Mouse (Mus musculus): ENCODE data around the gene Klhl1. TPM values are rescaled to one million over a fixed set of nuclear protein-coding genes. Genes with fewer than 3 reads are reported as not detected.
A peak's percentile ranks its signal among the peaks of the same experiment; 100 is the strongest.

Klhl1 gene
- polyA plus RNA-seq (2015; fragmentation: Nextera tagmentation; extraction: Ambion mirVana): 10.3 and 10.5 TPM in 2 replicates

DNA sequence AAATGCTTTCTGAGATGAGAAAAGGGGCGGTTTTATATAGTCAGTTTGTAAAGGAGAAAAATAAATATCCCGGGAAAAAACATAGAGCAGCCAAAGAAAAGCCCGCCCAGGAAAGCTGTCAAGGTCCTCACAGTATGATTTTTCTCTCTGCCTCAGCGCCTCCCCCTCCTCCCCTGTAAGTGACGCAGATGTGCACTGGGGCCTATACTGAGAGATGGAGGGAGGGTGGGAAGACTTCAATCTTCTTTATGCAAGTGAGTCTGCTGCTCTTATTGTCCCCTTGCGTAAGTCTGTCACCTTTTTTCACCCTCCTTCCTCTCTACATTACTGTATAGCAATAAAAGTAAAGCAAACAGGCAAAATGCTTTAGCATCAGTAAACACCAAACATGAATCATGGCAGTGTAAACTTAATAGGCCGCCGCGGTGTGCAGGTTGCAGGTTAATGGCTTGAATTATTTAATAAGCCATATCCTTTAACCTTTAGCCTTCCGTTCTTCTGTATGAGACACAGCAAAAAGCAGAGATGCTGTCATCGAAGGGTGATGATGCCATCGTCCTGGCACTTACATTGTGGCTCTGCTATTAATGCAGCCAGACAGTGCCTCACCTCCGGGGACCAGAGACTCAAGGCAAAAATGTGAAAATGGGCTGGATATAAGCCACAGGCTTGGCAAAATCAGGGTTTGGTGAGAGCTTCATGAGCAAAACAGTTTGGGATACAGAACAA lies at the start of gene Klhl1:
TSS of gene Klhl1 (minus strand) at position 149 of the 729 bp plus-strand sequence.
- no peaks in the 10 kb centered on the region for H3K27me3 ChIP-seq (replicated peaks; ENCODE audit: control insufficient read depth, insufficient read depth, low read length)
- H3K27ac ChIP-seq (ENCODE audit: low read depth, low read length): peak within 1 kb of the TSS; percentile 77
- peak within 1 kb of the TSS; percentile 72 for H3K9ac ChIP-seq (ENCODE audit: low read depth, low read length)
- WGBS: 26% methylated on average over 13 of the region's 13 CpGs
- H3K9me3 ChIP-seq (ENCODE audit: control insufficient read depth, low read length): no peaks in the 10 kb centered on the region
- H3K4me2 ChIP-seq (ENCODE audit: low read length): peak within 1 kb of the TSS; percentile 79
- H3K36me3 ChIP-seq (ENCODE audit: control insufficient read depth, insufficient read depth, low read length): no peaks in the 10 kb centered on the region
- ATAC-seq: peak; percentile 95
- peaks cover 7% of the 10 kb centered on the region; the same call in 1 of the 2 replicates for H3K4me1 ChIP-seq (ENCODE audit: control insufficient read depth, insufficient read depth, low read depth, low read length)
- peak within 1 kb of the TSS; percentile 58 for H3K4me3 ChIP-seq (ENCODE audit: low read length)

DNA sequence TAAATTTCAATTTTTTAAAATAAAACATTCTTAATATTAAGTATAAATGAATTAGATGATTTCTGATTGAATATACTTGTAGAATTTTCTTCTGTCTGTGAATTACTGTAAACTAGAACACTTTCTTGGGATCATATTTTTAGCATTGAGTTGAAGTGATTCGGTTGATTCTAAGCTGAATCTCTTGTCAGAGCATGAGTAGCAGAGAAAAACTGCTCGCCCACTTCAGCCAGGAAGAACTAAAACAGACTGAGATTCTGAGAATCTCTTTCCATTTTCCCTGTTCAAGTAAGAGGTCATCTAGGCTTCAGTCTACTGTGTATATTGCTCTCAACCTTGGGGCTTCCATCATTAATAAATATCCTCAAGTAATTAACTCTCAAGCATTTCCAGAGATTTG lies 34.8 kb upstream of the Klhl1 start:
- ATAC-seq: no peak
- Histone ChIP-seq H3K36me3 (ENCODE audit: control insufficient read depth, insufficient read depth, low read length) (no peaks in the 10 kb centered on the region), H3K4me3 (ENCODE audit: low read length) (no peak overlapping the region), H3K9me3 (ENCODE audit: control insufficient read depth, low read length) (no peaks in the 10 kb centered on the region), H3K4me1 (ENCODE audit: control insufficient read depth, insufficient read depth, low read depth, low read length) (no peaks in the 10 kb centered on the region), H3K27me3 (replicated peaks; ENCODE audit: control insufficient read depth, insufficient read depth, low read length) (no peaks in the 10 kb centered on the region), H3K4me2 (ENCODE audit: low read length) (no peak overlapping the region), H3K9ac (ENCODE audit: low read depth, low read length) (no peak overlapping the region), H3K27ac (ENCODE audit: low read depth, low read length) (no peak overlapping the region)
- WGBS: 97% methylated on average over 2 of the region's 2 CpGs

DNA sequence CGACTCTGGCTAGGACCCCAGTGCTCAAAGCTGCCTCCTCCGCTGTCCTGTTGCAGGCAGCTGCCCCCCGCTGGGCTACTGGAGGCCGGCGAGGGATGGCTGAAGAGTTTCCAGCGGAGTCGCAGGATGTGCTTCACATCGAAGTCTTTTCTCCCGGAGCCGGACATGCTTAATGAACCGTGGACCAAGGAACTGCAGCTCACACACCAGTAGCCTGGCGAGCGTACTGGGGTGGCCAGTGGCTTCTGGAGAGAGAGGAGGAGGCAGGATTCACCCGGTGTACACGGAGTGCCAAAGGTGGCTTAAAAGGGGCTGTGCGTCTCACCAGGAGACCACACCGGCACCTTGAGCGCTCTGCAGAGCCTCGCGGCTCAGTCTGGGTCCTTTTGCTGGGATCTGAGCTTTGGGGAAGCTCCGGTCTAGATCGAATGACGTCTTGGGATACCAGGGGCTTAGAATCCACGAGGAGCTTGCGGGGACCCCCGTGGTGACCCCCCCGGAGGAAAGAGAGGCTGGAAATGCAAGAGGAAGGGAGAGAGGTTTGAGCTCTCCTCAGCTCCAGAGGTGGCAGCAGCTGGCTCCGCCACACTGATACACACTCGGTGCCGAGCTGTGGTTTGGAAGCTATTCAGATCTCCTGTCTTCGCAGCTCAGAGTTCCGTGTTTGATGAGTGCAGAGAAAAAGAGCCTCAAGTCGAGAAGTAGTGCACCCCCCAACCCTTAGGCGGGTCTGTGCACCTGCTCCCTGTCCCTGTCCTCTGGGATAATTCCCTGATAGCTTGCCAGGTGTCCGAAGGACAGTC lies 550 bp downstream of the Klhl1 start:
- H3K4me3 ChIP-seq (ENCODE audit: low read length): peak overlapping the region; percentile 58
- ATAC-seq: peak; percentile 93
- WGBS: under 1% methylated on average over 35 of the region's 35 CpGs
- peak overlapping the region; percentile 79 for H3K4me2 ChIP-seq (ENCODE audit: low read length)
- no peaks in the 10 kb centered on the region for H3K27me3 ChIP-seq (replicated peaks; ENCODE audit: control insufficient read depth, insufficient read depth, low read length)
- no peaks in the 10 kb centered on the region for H3K9me3 ChIP-seq (ENCODE audit: control insufficient read depth, low read length)
- H3K9ac ChIP-seq (ENCODE audit: low read depth, low read length): peak overlapping the region; percentile 72
- H3K27ac ChIP-seq (ENCODE audit: low read depth, low read length): peak overlapping the region; percentile 77
- H3K4me1 ChIP-seq (ENCODE audit: control insufficient read depth, insufficient read depth, low read depth, low read length): peaks cover 7% of the 10 kb centered on the region; the same call in 1 of the 2 replicates
- H3K36me3 ChIP-seq (ENCODE audit: control insufficient read depth, insufficient read depth, low read length): no peaks in the 10 kb centered on the region

GRCm38 (mm10) chr14:96517727-96518126 lies 1.2 kb downstream of the Klhl1 start:
- no peaks in the 10 kb centered on the region for H3K36me3 ChIP-seq (ENCODE audit: control insufficient read depth, insufficient read depth, low read length)
- peak; percentile 28; the same call in 1 of the 2 replicates for ATAC-seq
- peak overlapping the region; percentile 79 for H3K4me2 ChIP-seq (ENCODE audit: low read length)
- WGBS: 6% methylated on average over 8 of the region's 9 CpGs
- peak overlapping the region; percentile 77 for H3K27ac ChIP-seq (ENCODE audit: low read depth, low read length)
- H3K27me3 ChIP-seq (replicated peaks; ENCODE audit: control insufficient read depth, insufficient read depth, low read length): no peaks in the 10 kb centered on the region
- H3K4me1 ChIP-seq (ENCODE audit: control insufficient read depth, insufficient read depth, low read depth, low read length): peaks cover 7% of the 10 kb centered on the region; the same call in 1 of the 2 replicates
- peak overlapping the region; percentile 72 for H3K9ac ChIP-seq (ENCODE audit: low read depth, low read length)
- no peaks in the 10 kb centered on the region for H3K9me3 ChIP-seq (ENCODE audit: control insufficient read depth, low read length)
- peak overlapping the region; percentile 58 for H3K4me3 ChIP-seq (ENCODE audit: low read length)

GRCm38 (mm10) chr14:96499936-96500335 lies 19.0 kb downstream of the Klhl1 start:
- H3K27me3 ChIP-seq (replicated peaks; ENCODE audit: control insufficient read depth, insufficient read depth, low read length): no peaks in the 10 kb centered on the region
- no peaks in the 10 kb centered on the region for H3K36me3 ChIP-seq (ENCODE audit: control insufficient read depth, insufficient read depth, low read length)
- no peak overlapping the region for H3K4me2 ChIP-seq (ENCODE audit: low read length)
- no peaks in the 10 kb centered on the region for H3K9me3 ChIP-seq (ENCODE audit: control insufficient read depth, low read length)
- ATAC-seq: no peak
- H3K9ac ChIP-seq (ENCODE audit: low read depth, low read length): no peak overlapping the region
- no peak overlapping the region for H3K4me3 ChIP-seq (ENCODE audit: low read length)
- no peaks in the 10 kb centered on the region for H3K4me1 ChIP-seq (ENCODE audit: control insufficient read depth, insufficient read depth, low read depth, low read length)
- WGBS: 89% methylated on average over 2 of the region's 2 CpGs
- H3K27ac ChIP-seq (ENCODE audit: low read depth, low read length): no peak overlapping the region

DNA sequence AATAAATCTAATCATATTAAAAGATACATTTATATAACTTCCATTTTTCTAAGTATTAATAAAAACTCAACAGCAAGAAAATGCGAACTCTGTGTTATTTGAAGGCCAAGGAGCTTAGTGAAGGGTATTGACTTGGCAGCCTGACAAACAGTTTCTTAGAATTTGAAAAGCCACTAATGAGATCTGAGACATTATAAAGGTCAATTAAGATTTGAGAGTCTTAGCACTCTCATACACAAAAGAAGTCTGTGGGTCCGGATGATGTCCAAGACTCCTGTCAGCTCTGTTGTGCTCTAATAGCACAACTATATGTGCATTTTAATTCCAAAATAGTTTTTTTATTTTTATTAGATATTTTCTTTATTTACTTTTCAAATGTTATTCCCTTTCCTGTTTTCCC lies 47.1 kb downstream of the Klhl1 start:
- no peak for ATAC-seq
- no peaks in the 10 kb centered on the region for H3K9me3 ChIP-seq (ENCODE audit: control insufficient read depth, low read length)
- no peaks in the 10 kb centered on the region for H3K4me1 ChIP-seq (ENCODE audit: control insufficient read depth, insufficient read depth, low read depth, low read length)
- WGBS: 71% methylated on average over 2 of the region's 2 CpGs
- no peak overlapping the region for H3K4me3 ChIP-seq (ENCODE audit: low read length)
- H3K27me3 ChIP-seq (replicated peaks; ENCODE audit: control insufficient read depth, insufficient read depth, low read length): no peaks in the 10 kb centered on the region
- H3K9ac ChIP-seq (ENCODE audit: low read depth, low read length): no peak overlapping the region
- no peak overlapping the region for H3K4me2 ChIP-seq (ENCODE audit: low read length)
- H3K36me3 ChIP-seq (ENCODE audit: control insufficient read depth, insufficient read depth, low read length): no peaks in the 10 kb centered on the region
- H3K27ac ChIP-seq (ENCODE audit: low read depth, low read length): no peak overlapping the region

DNA sequence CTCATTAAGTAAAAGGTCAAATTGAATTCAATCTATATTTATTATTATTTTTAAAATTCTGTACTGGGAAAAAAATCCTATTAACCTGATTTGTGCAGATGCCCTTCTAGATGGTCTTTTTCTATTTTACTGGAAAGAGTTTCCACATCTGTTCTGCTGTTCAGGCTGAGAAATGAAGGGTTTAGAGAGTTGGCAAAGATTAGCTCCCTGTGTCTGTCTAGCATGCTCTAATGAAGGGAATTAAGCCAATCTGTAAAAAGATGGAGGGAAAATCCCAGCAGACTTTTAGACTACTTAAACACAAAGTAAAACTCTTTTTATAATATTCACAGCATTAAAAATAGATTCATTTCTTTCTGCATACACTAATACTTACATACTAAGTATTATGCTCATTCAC lies 47.6 kb downstream of the Klhl1 start:
- no peak overlapping the region for H3K9ac ChIP-seq (ENCODE audit: low read depth, low read length)
- H3K9me3 ChIP-seq (ENCODE audit: control insufficient read depth, low read length): no peaks in the 10 kb centered on the region
- H3K4me2 ChIP-seq (ENCODE audit: low read length): no peak overlapping the region
- no peak overlapping the region for H3K4me3 ChIP-seq (ENCODE audit: low read length)
- no peak overlapping the region for H3K27ac ChIP-seq (ENCODE audit: low read depth, low read length)
- ATAC-seq: no peak
- H3K4me1 ChIP-seq (ENCODE audit: control insufficient read depth, insufficient read depth, low read depth, low read length): no peaks in the 10 kb centered on the region
- no peaks in the 10 kb centered on the region for H3K27me3 ChIP-seq (replicated peaks; ENCODE audit: control insufficient read depth, insufficient read depth, low read length)
- no peaks in the 10 kb centered on the region for H3K36me3 ChIP-seq (ENCODE audit: control insufficient read depth, insufficient read depth, low read length)

DNA sequence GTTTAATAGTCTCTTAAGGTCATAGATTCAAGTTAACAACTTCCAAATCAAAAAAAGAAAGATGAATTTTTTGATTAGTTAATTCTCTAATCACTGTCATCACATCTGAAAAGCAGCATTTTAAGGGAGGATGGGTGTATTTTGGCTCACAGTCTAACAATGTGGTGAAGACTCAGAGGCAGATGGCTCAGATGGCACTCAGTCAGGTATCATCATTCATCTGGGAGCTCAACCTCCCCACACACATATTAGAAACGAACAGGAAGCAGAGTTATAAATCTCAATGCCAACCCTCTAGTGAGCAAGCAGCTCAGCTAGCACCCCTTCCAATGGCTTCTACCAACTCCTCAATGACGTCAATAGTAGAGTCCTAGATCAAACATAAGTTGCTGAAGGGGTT lies 57.1 kb downstream of the Klhl1 start:
- H3K4me3 ChIP-seq (ENCODE audit: low read length): no peak overlapping the region
- H3K4me2 ChIP-seq (ENCODE audit: low read length): no peak overlapping the region
- ATAC-seq: no peak
- H3K27ac ChIP-seq (ENCODE audit: low read depth, low read length): no peak overlapping the region
- no peaks in the 10 kb centered on the region for H3K9me3 ChIP-seq (ENCODE audit: control insufficient read depth, low read length)
- no peaks in the 10 kb centered on the region for H3K27me3 ChIP-seq (replicated peaks; ENCODE audit: control insufficient read depth, insufficient read depth, low read length)
- no peaks in the 10 kb centered on the region for H3K4me1 ChIP-seq (ENCODE audit: control insufficient read depth, insufficient read depth, low read depth, low read length)
- 64% methylated on average over 2 of the region's 2 CpGs for WGBS
- no peak overlapping the region for H3K9ac ChIP-seq (ENCODE audit: low read depth, low read length)
- no peaks in the 10 kb centered on the region for H3K36me3 ChIP-seq (ENCODE audit: control insufficient read depth, insufficient read depth, low read length)

GRCm38 (mm10) chr14:96392032-96392737 lies 126.7 kb downstream of the Klhl1 start:
- Histone ChIP-seq H3K9me3 (ENCODE audit: control insufficient read depth, low read length) (no peaks in the 10 kb centered on the region), H3K27ac (ENCODE audit: low read depth, low read length) (no peak overlapping the region), H3K9ac (ENCODE audit: low read depth, low read length) (no peak overlapping the region), H3K4me2 (ENCODE audit: low read length) (no peak overlapping the region), H3K4me1 (ENCODE audit: control insufficient read depth, insufficient read depth, low read depth, low read length) (no peaks in the 10 kb centered on the region), H3K27me3 (replicated peaks; ENCODE audit: control insufficient read depth, insufficient read depth, low read length) (no peaks in the 10 kb centered on the region), H3K4me3 (ENCODE audit: low read length) (no peak overlapping the region), H3K36me3 (ENCODE audit: control insufficient read depth, insufficient read depth, low read length) (no peaks in the 10 kb centered on the region)
- ATAC-seq: no peak

Measured in hindbrain, embryonic 16.5 days (tissue).